Mouse (Mus musculus) ES-E14 (cell line): Measurements from ENCODE around the gene Eif5a. TPM values are rescaled to one million over a fixed set of nuclear protein-coding genes. Genes with fewer than 3 reads are reported as not detected.

Experiments used
- DNase-seq: peaks from one replicate; pipeline ENCODE4 v3.0.0-alpha.2; 2013; ENCODE audit warnings: low read depth, low spot score
- H3K27ac ChIP-seq: 2 replicates; pipeline ENCODE4 v1.5.1; 2012; ENCODE audit warnings: low read depth, mild to moderate bottlenecking, low read length, moderate library complexity, mixed read lengths; ENCODE audit not compliant: poor library complexity, insufficient read depth, severe bottlenecking
- H3K36me3 ChIP-seq: 2 replicates; pipeline ENCODE4 v1.6.1; 2012; ENCODE audit warnings: mild to moderate bottlenecking, low read length, moderate library complexity, mixed read lengths; ENCODE audit not compliant: control insufficient read depth, poor library complexity, insufficient read depth, severe bottlenecking
- H3K4me1 ChIP-seq, 2 experiments: fragments of 150-350 bp in 1 of 2; sonication (generic) in 1 of 2; 2 replicates each; pipeline ENCODE4 v1.6.1; 2012; ENCODE audit warnings: low read length in 2 of 2, mild to moderate bottlenecking in 1 of 2, mixed read lengths in 1 of 2; ENCODE audit not compliant: control insufficient read depth in 2 of 2, insufficient read depth in 2 of 2, poor library complexity in 1 of 2
- H3K4me3 ChIP-seq, 2 experiments: fragments of 150-350 bp in 1 of 2; sonication (generic) in 1 of 2; 2 replicates each; pipeline ENCODE4 v1.5.1; 2012; ENCODE audit warnings: low read length in 2 of 2, low read depth in 1 of 2, mild to moderate bottlenecking in 1 of 2, mixed read lengths in 1 of 2; ENCODE audit not compliant: insufficient read depth in 1 of 2, poor library complexity in 1 of 2, severe bottlenecking in 1 of 2
- H3K9ac ChIP-seq: 2 replicates; pipeline ENCODE4 v1.6.1; 2012; ENCODE audit warnings: low read depth, mild to moderate bottlenecking, low read length, mixed read lengths; ENCODE audit not compliant: poor library complexity, insufficient read depth, severe bottlenecking
- H3K9me3 ChIP-seq: fragments of 150-350 bp; sonication (generic); 2 replicates; pipeline ENCODE4 v1.6.1; 2012; ENCODE audit warnings: low read depth, mild to moderate bottlenecking, low read length; ENCODE audit not compliant: control insufficient read depth, insufficient read depth
- CHD2 ChIP-seq: IDR thresholded peaks from 2 replicates; pipeline ENCODE4 v1.6.1; 2014; ENCODE audit warnings: mild to moderate bottlenecking, low read depth, low read length, inconsistent platforms
- HCFC1 ChIP-seq: IDR thresholded peaks from 2 replicates; pipeline ENCODE4 v1.6.1; 2012; ENCODE audit warnings: low read length, inconsistent platforms, borderline replicate concordance; ENCODE audit not compliant: insufficient read depth
- MAFK ChIP-seq: IDR thresholded peaks from 2 replicates; pipeline ENCODE4 v1.6.1; 2014; ENCODE audit warnings: mild to moderate bottlenecking, low read depth, low read length, inconsistent platforms; ENCODE audit not compliant: insufficient read depth
- ZC3H11A ChIP-seq: IDR thresholded peaks from 2 replicates; pipeline ENCODE4 v1.6.1; 2012; ENCODE audit warnings: low read depth, mild to moderate bottlenecking, inconsistent platforms, low read length, borderline replicate concordance
- ZNF384 ChIP-seq: IDR thresholded peaks from 2 replicates; pipeline ENCODE4 v1.6.1; 2012; ENCODE audit warnings: low read depth, low read length, inconsistent platforms
- in situ Hi-C, 2 experiments: fragments of 600-800 bp; cut with MboI; formaldehyde crosslinking; loops; one replicate each; pipeline ENCODE4 v1.15.1; 2025; ENCODE audit warnings: low sequenced_read_pairs in 2 of 2, inconsistent platforms in 1 of 2; ENCODE audit not compliant: unreplicated experiment in 2 of 2
- total RNA-seq: library from RNA; depleted of rRNA; stranded (reverse); fragments of 300-350 nt; gene quantifications from 2 replicates; pipeline ENCODE4 v1.2.3, GENCODE M21; 2012

Gene Eif5a
- total RNA-seq, 1 experiment, result 926 TPM

DNA sequence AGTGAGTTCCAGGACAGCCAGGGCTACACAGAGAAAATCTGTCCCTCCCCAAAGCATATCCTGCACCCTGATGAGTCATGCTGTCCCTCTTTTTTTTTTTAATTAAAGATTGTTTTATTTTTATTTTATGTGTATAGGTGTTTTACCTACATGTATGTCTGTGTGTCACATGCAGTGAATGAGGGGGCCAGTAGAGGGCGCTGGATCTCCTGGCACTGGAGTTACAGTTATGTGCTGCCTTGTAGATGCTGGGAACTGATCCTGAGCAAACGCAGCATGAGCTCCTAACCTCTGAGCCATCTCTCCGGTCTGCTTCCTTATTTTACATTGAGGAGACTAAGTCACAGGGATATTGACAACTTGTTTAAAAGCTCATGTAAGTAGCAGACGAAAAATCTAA, 38.7 kb downstream of the Eif5a start:
- Histone ChIP-seq H3K4me1 (peaks cover 0 to 14% of the 10 kb centered on the region in 2 experiments; a peak in 2 of 4 replicates), H3K9me3 (no peaks in the 10 kb centered on the region), H3K9ac (no peak overlapping the region), H3K27ac (no peak overlapping the region), H3K4me3 (no peak overlapping the region), H3K36me3 (peaks cover 5% of the 10 kb centered on the region; the same call in 1 of the 2 replicates)
- TF ChIP-seq CHD2 (no peak), MAFK (no peak)
- DNase-seq, result peak; percentile 65
- in situ Hi-C loops, result no loop called here

DNA sequence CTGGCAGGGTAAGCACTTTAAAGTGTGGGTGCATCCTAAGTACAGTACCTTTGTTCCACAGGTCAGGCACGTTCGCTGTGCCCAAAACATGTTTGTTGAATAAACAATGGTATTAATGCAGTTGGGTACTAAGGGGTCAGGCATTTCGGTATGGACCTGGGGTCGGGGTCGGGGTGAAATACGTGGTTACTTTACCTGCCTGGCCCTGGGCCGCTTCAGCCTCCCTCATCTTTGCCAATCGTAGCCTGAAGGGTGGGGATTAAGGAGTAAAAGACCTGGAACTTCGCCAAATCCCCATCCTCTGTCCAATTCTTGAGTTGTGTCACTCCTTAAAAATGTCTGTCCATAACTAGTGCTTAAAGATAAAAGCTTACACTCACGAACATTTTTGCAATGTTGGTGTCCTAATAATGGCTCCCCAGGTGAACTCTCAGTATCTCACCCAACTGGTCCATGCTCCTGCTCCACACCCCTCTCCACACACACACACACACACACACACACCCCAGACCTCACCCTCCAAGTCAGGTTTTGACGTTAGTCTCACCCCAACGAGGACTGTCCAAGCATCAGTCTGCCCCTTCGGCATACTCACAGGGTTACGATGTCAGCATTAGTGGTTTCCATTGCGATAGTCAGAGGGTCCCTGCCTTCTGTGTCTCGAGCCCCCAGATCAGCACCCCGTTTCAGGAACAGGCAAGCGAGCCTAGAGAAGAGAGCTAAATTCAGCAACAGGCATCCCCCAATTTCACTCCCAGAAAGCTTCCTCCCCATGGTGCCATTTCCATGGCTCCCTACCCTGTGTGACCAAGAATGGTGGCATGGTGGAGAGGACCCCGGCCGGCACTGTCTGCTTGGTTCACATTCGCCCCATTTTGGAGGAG, 39.7 kb downstream of the Eif5a start:
- H3K27ac ChIP-seq, result no peak overlapping the region
- peaks cover 5% of the 10 kb centered on the region; the same call in 1 of the 2 replicates for H3K36me3 ChIP-seq
- no peaks in the 10 kb centered on the region for H3K9me3 ChIP-seq
- in situ Hi-C loops, result no loop called here
- peak overlapping the region; percentile 35; the same call in 1 of the 2 replicates for H3K9ac ChIP-seq
- peak overlapping the region; percentile 51 to 68; a peak in 3 of 4 replicates for H3K4me3 ChIP-seq
- DNase-seq, result no peak
- TF ChIP-seq CHD2 (no peak), MAFK (no peak), ZNF384 (no peak)
- peaks cover 4 to 22% of the 10 kb centered on the region in 2 experiments; a peak in 3 of 4 replicates for H3K4me1 ChIP-seq

DNA sequence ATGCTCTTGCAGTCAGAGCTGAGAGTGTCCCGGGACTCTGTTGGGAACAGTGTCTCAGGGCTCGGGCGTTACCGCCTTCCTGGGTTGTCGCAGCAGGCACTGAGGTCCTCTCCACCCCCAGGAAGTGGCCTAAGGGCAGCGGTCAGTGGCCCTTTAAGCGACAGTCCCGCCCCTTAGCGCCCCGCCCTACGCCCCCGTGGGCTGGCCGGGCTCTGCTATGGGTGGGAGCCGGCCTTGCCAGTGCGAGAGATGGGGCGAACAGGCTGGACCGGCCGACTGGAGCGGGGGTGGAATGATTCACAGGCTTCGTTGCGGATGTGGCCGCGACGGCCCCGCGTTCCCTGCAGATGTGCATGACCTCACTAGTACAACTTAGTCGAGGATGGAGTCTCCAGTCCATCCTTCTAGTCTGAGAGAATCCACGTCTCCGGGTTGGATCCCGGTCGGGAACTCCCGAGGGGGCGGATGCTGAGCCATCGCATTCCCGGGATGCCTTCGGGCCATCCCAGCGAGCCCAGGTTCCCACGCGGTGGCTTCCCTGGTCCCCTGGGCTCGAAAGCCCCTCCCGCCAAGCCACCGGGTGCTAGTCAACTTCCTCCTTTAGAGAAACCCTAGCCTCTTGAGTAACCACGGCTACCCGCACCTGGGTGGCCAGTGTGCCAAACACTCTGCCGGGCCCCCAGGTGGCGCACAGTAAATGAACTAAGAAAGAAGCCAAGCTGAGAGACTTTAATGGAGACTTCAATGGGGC, 40.7 kb downstream of the Eif5a start, which contains the start of gene Kctd11:
Gene Kctd11 (minus strand): TSS at position 554 of the 751 bp plus-strand sequence.
- peaks cover 4 to 26% of the 10 kb centered on the region in 2 experiments; a peak in 3 of 4 replicates for H3K4me1 ChIP-seq
- in situ Hi-C loops, result no loop called here
- H3K9ac ChIP-seq, result peak within 1 kb of the TSS; percentile 35

DNA sequence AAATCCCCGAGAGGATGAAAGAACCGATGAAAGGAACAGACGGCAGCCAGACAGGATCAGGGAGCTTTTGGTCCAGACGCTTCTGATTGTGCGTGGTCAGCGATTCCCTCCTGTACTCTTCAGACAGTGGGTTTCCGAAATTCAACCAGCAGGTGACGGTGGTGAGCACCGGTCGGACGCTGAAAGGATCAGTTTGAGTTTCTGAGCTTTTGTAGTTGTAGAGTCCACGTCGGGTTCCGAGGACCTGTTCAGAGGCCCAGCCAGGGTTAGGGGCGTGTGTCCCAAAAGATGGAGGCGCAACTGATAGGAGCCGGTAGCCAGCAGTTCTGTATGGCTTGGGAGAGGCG, 41.3 kb downstream of the Eif5a start:
- in situ Hi-C loops, result no loop called here
- H3K4me3 ChIP-seq, result peak overlapping the region; percentile 51 to 68
- H3K36me3 ChIP-seq, result peaks cover 3% of the 10 kb centered on the region; the same call in 1 of the 2 replicates
- TF ChIP-seq CHD2, result no peak
- TF ChIP-seq MAFK, result peak; percentile 98
- no peaks in the 10 kb centered on the region for H3K9me3 ChIP-seq
- H3K9ac ChIP-seq, result peak overlapping the region; percentile 35; the same call in 1 of the 2 replicates
- DNase-seq, result peak; percentile 47
- peaks cover 4 to 27% of the 10 kb centered on the region in 2 experiments; a peak in 3 of 4 replicates for H3K4me1 ChIP-seq
- H3K27ac ChIP-seq, result no peak overlapping the region

More for the DNA sequence above, 40.7 kb downstream of the Eif5a start, which contains the start of gene Kctd11:
- Histone ChIP-seq H3K9me3 (no peaks in the 10 kb centered on the region), H3K4me3 (peak within 1 kb of the TSS; percentile 51 to 68), H3K27ac (no peak within 1 kb of the TSS), H3K36me3 (peaks cover 3% of the 10 kb centered on the region; the same call in 1 of the 2 replicates)
- peak; percentile 49 for DNase-seq
- no peak for TF ChIP-seq ZNF384
- peak; percentile 31; the same call in 1 of the 2 replicates for TF ChIP-seq MAFK

DNA sequence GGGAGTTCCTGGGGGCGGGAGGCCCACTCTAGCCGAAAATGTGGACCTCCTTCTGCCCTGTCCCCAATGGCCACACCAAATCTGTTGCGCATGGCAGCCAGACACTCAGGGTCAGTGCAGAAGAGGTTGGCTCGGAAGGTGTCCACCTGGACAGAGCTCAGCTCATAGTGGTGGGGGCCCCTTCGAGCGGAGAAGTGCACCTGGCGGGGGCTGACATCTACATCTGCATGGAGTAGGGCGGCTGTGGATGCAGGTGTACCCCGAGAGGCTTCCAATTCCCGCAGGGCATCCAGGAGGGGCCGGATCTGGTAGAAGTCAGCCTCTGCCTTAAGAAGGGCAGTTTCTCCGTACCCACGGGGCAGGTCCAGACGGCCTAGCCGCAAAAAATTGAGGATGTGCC, 42.0 kb downstream of the Eif5a start:
- DNase-seq, result no peak
- in situ Hi-C loops, result loop anchor here in 1 of 2 experiments (10.0 kb wide), 1 partner anchor 75 kb away; the partner anchor contains the start of genes Fgf11 and Tmem102
- Histone ChIP-seq H3K9ac (no peak overlapping the region; the same call in 1 of the 2 replicates), H3K4me1 (peaks cover 4 to 27% of the 10 kb centered on the region in 2 experiments; a peak in 3 of 4 replicates), H3K36me3 (peaks cover 2% of the 10 kb centered on the region; the same call in 1 of the 2 replicates), H3K9me3 (no peaks in the 10 kb centered on the region), H3K4me3 (peak overlapping the region; percentile 29 to 68; a peak in 3 of 4 replicates), H3K27ac (no peak overlapping the region)
- TF ChIP-seq HCFC1 (no peak), CHD2 (no peak), MAFK (no peak), ZNF384 (no peak), ZC3H11A (no peak)
